Comparison of ENCODE assay signal across 8 mouse cellular contexts in the genomic region with DNA sequence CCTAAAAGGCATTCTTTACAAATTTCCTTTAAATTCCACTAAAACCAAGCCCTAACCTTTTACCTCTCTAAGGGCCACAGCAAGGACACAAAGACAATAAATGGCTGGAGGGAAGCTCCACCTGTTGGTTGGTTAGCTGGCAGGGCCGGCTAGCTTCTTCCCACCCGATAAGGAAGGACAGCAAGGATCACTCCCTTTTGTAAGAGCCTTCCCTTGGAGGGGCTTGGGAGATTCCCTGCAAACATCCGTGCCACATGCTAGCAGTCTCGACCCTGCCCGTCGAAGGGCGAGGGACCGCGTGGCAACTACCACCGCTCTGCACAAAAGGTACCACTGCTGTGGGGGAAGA. TPM values are rescaled to one million over a fixed set of nuclear protein-coding genes. Genes with fewer than 3 reads are reported as not detected.
DNase-seq lines count a peak whose midpoint lies in the region; ATAC-seq and TF ChIP-seq lines count a peak whose summit lies in the region.

No protein-coding gene starts in this region.

- H3K4me2 ChIP-seq in kidney, embryonic 14.5 days (replicated peaks; ENCODE audit: low read depth, low read length): peak overlapping the region; percentile 77
- H3K4me2 ChIP-seq in hindbrain, embryonic 14.5 days (replicated peaks): peak overlapping the region; percentile 88
- H3K4me2 ChIP-seq in midbrain, embryonic 12.5 days (replicated peaks): peak overlapping the region; percentile 90

- no peak for TF ChIP-seq POLR2A in bone marrow macrophage, adult 2 months (IDR thresholded peaks at IDR 0.05; ENCODE audit: borderline replicate concordance, low read depth, low read length)

- H3K9ac ChIP-seq in kidney, embryonic 14.5 days (ENCODE audit: low read depth, low read length): peak overlapping the region; percentile 98
- H3K9ac ChIP-seq in hindbrain, embryonic 14.5 days: peak overlapping the region; percentile 99
- peak overlapping the region; percentile 75 for H3K9ac ChIP-seq in midbrain, embryonic 12.5 days (replicated peaks)

- peak overlapping the region; percentile 98 for H3K27ac ChIP-seq in kidney, embryonic 14.5 days (ENCODE audit: low read depth, low read length)
- H3K27ac ChIP-seq in bone marrow macrophage, adult 2 months (ENCODE audit: insufficient read depth, low read depth, low read length): peak overlapping the region; percentile 76
- H3K27ac ChIP-seq in hindbrain, embryonic 14.5 days: peak overlapping the region; percentile 100
- peak overlapping the region; percentile 100 for H3K27ac ChIP-seq in midbrain, embryonic 12.5 days (replicated peaks)

- WGBS in kidney, embryonic 14.5 days: 0% methylated on average over 10 of the region's 10 CpGs
- WGBS in hindbrain, embryonic 14.5 days: 0% methylated on average over 10 of the region's 10 CpGs
- WGBS in midbrain, embryonic 12.5 days: 2% methylated on average over 10 of the region's 10 CpGs

- intact Hi-C loops in gastrocnemius, postnatal 14 days (cut with DNase I; ENCODE audit: low total_unique reads): no loop called here

- peaks cover 20% of the 10 kb centered on the region for H3K36me3 ChIP-seq in kidney, embryonic 14.5 days (ENCODE audit: control insufficient read depth, insufficient read depth, low read length)
- H3K36me3 ChIP-seq in hindbrain, embryonic 14.5 days (replicated peaks; ENCODE audit: control insufficient read depth, insufficient read depth): peaks cover 24% of the 10 kb centered on the region
- H3K36me3 ChIP-seq in midbrain, embryonic 12.5 days: peaks cover 23% of the 10 kb centered on the region

- no peaks in the 10 kb centered on the region for H3K27me3 ChIP-seq in kidney, embryonic 14.5 days (ENCODE audit: control insufficient read depth, insufficient read depth, low read length)
- no peaks in the 10 kb centered on the region for H3K27me3 ChIP-seq in hindbrain, embryonic 14.5 days (ENCODE audit: control insufficient read depth, insufficient read depth, low read length)
- no peaks in the 10 kb centered on the region for H3K27me3 ChIP-seq in midbrain, embryonic 12.5 days

- no peak for TF ChIP-seq CTCF in bone marrow macrophage, adult 2 months (IDR thresholded peaks at IDR 0.05; ENCODE audit: low read depth, low read length)

- DNase-seq in kidney, postnatal 10 days: no peak
- DNase-seq in hindbrain, embryonic 14.5 days (ENCODE audit: low spot score): peak; percentile 58
- no peak for DNase-seq in gastrocnemius, postnatal 14 days
- DNase-seq in adrenal gland, postnatal 25 days: no peak
- DNase-seq in urinary bladder, postnatal 14 days (ENCODE audit: low spot score): no peak

- no peaks in the 10 kb centered on the region for H3K9me3 ChIP-seq in kidney, embryonic 14.5 days (ENCODE audit: control insufficient read depth, low read length)
- no peaks in the 10 kb centered on the region for H3K9me3 ChIP-seq in hindbrain, embryonic 14.5 days (ENCODE audit: control insufficient read depth, low read length)
- no peaks in the 10 kb centered on the region for H3K9me3 ChIP-seq in midbrain, embryonic 12.5 days

- ATAC-seq in kidney, embryonic 14.5 days (ENCODE audit: low FRiP score, low TSS enrichment): no peak
- no peak for ATAC-seq in hindbrain, embryonic 14.5 days (ENCODE audit: low FRiP score)
- ATAC-seq in midbrain, embryonic 12.5 days (ENCODE audit: low FRiP score, low read depth): no peak; the same call in 1 of the 2 replicates

- peak overlapping the region; percentile 80 for H3K4me3 ChIP-seq in kidney, embryonic 14.5 days (ENCODE audit: low read length)
- peak overlapping the region; percentile 81 for H3K4me3 ChIP-seq in bone marrow macrophage, adult 2 months (ENCODE audit: insufficient read depth, low read length)
- peak overlapping the region; percentile 92 for H3K4me3 ChIP-seq in hindbrain, embryonic 14.5 days (replicated peaks; ENCODE audit: low read length)
- H3K4me3 ChIP-seq in midbrain, embryonic 12.5 days: peak overlapping the region; percentile 100

- H3K4me1 ChIP-seq in kidney, embryonic 14.5 days (ENCODE audit: control insufficient read depth, insufficient read depth, low read length): peaks cover 33% of the 10 kb centered on the region
- peaks cover 29% of the 10 kb centered on the region for H3K4me1 ChIP-seq in bone marrow macrophage, adult 2 months (ENCODE audit: control insufficient read depth, insufficient read depth, low read length)
- H3K4me1 ChIP-seq in hindbrain, embryonic 14.5 days (replicated peaks; ENCODE audit: control insufficient read depth, insufficient read depth, low read length): peaks cover 30% of the 10 kb centered on the region
- peaks cover 37% of the 10 kb centered on the region for H3K4me1 ChIP-seq in midbrain, embryonic 12.5 days

RNA-seq across cellular contexts. Expression of a gene that starts 1.0 kb away (rescaled TPM):
- 844 and 1,016 TPM in 2 replicates for polyA plus RNA-seq in kidney, embryonic 14.5 days (2014; fragmentation: Nextera tagmentation; extraction: Ambion mirVana)
- 32.1 and 33.3 TPM in 2 replicates for polyA plus RNA-seq in bone marrow macrophage, adult 2 months (2012; ENCODE audit: insufficient read depth, insufficient read length, missing spikeins)
- polyA plus RNA-seq in hindbrain, embryonic 14.5 days (2014; fragmentation: Nextera tagmentation; extraction: Ambion mirVana): 891 and 894 TPM in 2 replicates
- polyA plus RNA-seq in midbrain, embryonic 12.5 days (2016; fragmentation: Nextera tagmentation; extraction: Ambion mirVana): 436 and 539 TPM in 2 replicates
- 100 to 1,000 TPM; 119 to 144 TPM for total RNA-seq in gastrocnemius, postnatal 14 days (2021)
- 968 and 1,277 TPM in 2 replicates for total RNA-seq in adrenal gland, postnatal 25 days (2021)

Comparison
In these comparisons a context has a peak if more than half of its experiments do, and no peak if none do; other contexts are left out.
1. RNA of a gene that starts 1.0 kb away (polyA plus RNA-seq): 844 to 1,016 TPM in kidney, embryonic 14.5 days, 891 to 894 TPM in hindbrain, embryonic 14.5 days and 436 to 539 TPM in midbrain, embryonic 12.5 days; 32.1 to 33.3 TPM in bone marrow macrophage, adult 2 months; every median in the first group is over 10 times any median in the second.
2. Peak in every context shown above with its lines, with median percentiles within 50 percentile points of each other: H3K27ac ChIP-seq, H3K4me2 ChIP-seq, H3K4me3 ChIP-seq and H3K9ac ChIP-seq.